Mouse (Mus musculus): ENCODE measurements around the gene Impdh1. TPM values are rescaled to one million over a fixed set of nuclear protein-coding genes. Genes with fewer than 3 reads are reported as not detected.

Gene Impdh1
- 69.1 and 81.7 TPM in 2 replicates for polyA plus RNA-seq (2012)

- TF ChIP-seq GATA1 (IDR thresholded peaks at IDR 0.05; ENCODE audit: low read length) = no peak
Measured at GRCm38 (mm10) chr6:29215881-29216501, at the start of gene Impdh1. Gene Impdh1 (minus strand): TSS chr6:29216364.

GRCm38 (mm10) chr6:29264456-29264781 lies 48.3 kb upstream of the Impdh1 start:
- TF ChIP-seq GATA1 (IDR thresholded peaks at IDR 0.05; ENCODE audit: low read length) = no peak

- no peak for TF ChIP-seq GATA1 (IDR thresholded peaks at IDR 0.05; ENCODE audit: low read length)
Measured at GRCm38 (mm10) chr6:29263650-29264455, 47.7 kb upstream of the Impdh1 start.

GRCm38 (mm10) chr6:29261831-29262230 lies 45.7 kb upstream of the Impdh1 start:
- TF ChIP-seq GATA1 (IDR thresholded peaks at IDR 0.05; ENCODE audit: low read length) = no peak

- TF ChIP-seq GATA1 (IDR thresholded peaks at IDR 0.05; ENCODE audit: low read length) = no peak
Measured at GRCm38 (mm10) chr6:29259418-29259817, 43.3 kb upstream of the Impdh1 start.

- no peak for TF ChIP-seq GATA1 (IDR thresholded peaks at IDR 0.05; ENCODE audit: low read length)
Measured at GRCm38 (mm10) chr6:29247072-29247471, 30.9 kb upstream of the Impdh1 start.

GRCm38 (mm10) chr6:29246585-29246984 lies 30.4 kb upstream of the Impdh1 start:
- TF ChIP-seq GATA1 (IDR thresholded peaks at IDR 0.05; ENCODE audit: low read length) = no peak

GRCm38 (mm10) chr6:29246183-29246582 lies 30.0 kb upstream of the Impdh1 start:
- TF ChIP-seq GATA1 (IDR thresholded peaks at IDR 0.05; ENCODE audit: low read length) = no peak

- TF ChIP-seq GATA1 (IDR thresholded peaks at IDR 0.05; ENCODE audit: low read length) = no peak
Measured at GRCm38 (mm10) chr6:29245272-29246120, 29.3 kb upstream of the Impdh1 start.

- TF ChIP-seq GATA1 (IDR thresholded peaks at IDR 0.05; ENCODE audit: low read length) = no peak
Measured at GRCm38 (mm10) chr6:29242265-29242664, 26.1 kb upstream of the Impdh1 start.

GRCm38 (mm10) chr6:29241697-29242096 lies 25.5 kb upstream of the Impdh1 start:
- no peak for TF ChIP-seq GATA1 (IDR thresholded peaks at IDR 0.05; ENCODE audit: low read length)

GRCm38 (mm10) chr6:29240806-29241205 lies 24.6 kb upstream of the Impdh1 start:
- no peak for TF ChIP-seq GATA1 (IDR thresholded peaks at IDR 0.05; ENCODE audit: low read length)

GRCm38 (mm10) chr6:29234272-29234671 lies 18.1 kb upstream of the Impdh1 start:
- no peak for TF ChIP-seq GATA1 (IDR thresholded peaks at IDR 0.05; ENCODE audit: low read length)

- no peak for TF ChIP-seq GATA1 (IDR thresholded peaks at IDR 0.05; ENCODE audit: low read length)
Measured at GRCm38 (mm10) chr6:29233710-29234109, 17.5 kb upstream of the Impdh1 start.

- no peak for TF ChIP-seq GATA1 (IDR thresholded peaks at IDR 0.05; ENCODE audit: low read length)
Measured at GRCm38 (mm10) chr6:29232321-29232720, 16.2 kb upstream of the Impdh1 start.

- no peak for TF ChIP-seq GATA1 (IDR thresholded peaks at IDR 0.05; ENCODE audit: low read length)
Measured at GRCm38 (mm10) chr6:29231799-29232198, 15.6 kb upstream of the Impdh1 start.

All from G1E-ER4 (cell line).